Mouse (Mus musculus): ENCODE data around the gene Lrrc56.

DNA sequence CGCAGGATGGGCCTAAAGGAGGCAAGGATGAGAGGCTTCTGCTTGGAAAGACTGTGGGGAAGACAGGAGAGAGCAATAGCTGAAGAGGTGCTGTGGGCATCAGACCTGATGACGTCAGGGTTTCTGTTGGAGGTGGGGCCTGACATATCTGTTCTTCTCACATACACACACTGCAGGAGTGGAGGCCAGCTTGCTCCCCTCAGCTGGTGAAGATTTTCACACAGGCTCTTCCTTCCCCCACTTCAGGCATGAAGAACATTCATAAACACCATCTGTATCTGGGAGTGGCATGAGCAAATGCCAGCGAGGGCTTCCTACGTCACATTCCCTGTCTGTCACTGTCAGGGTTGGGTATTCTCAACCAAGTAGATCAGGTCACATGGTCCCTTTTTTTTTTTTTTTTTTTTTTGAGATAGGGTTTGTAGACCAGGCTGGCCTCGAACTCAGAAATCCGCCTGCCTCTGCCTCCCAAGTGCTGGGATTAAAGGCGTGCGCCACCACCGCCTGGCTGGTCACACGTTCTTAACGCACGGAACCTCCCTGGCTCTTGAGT is 47.8 kb upstream of the Lrrc56 start:
- TF ChIP-seq POLR2A (IDR thresholded peaks at IDR 0.05; ENCODE audit: low read depth, low read length), result no peak
- TF ChIP-seq CTCF (IDR thresholded peaks at IDR 0.05; ENCODE audit: extremely low read depth, insufficient read depth, insufficient read length, insufficient replicate concordance), result no peak

Data from spleen, adult 2 months (tissue).